Mouse (Mus musculus): Measurements from ENCODE around the gene Ppp4r2. TPM values are rescaled to one million over a fixed set of nuclear protein-coding genes. Genes with fewer than 3 reads are reported as not detected.

The Ppp4r2 gene
- polyA plus RNA-seq, 1 experiment from 2014 or later: 18.8 TPM

GRCm38 (mm10) chr6:100875862-100876623 is 42.6 kb downstream of the Ppp4r2 start:
- no peak overlapping the region for H3K4me3 ChIP-seq
- H3K27ac ChIP-seq: no peak overlapping the region
- H3K9me3 ChIP-seq: no peaks in the 10 kb centered on the region
- H3K36me3 ChIP-seq (replicated peaks): no peaks in the 10 kb centered on the region
- ATAC-seq (replicated peaks): peak; percentile 45; the same call in 1 of the 2 replicates
- no peaks in the 10 kb centered on the region for H3K27me3 ChIP-seq (replicated peaks)
- H3K4me1 ChIP-seq: no peaks in the 10 kb centered on the region
- 69% methylated on average over 20 of the region's 20 CpGs for WGBS
- no peak overlapping the region for H3K4me2 ChIP-seq
- no peak overlapping the region for H3K9ac ChIP-seq

GRCm38 (mm10) chr6:100876624-100877017 is 43.2 kb downstream of the Ppp4r2 start:
- ATAC-seq (replicated peaks): no peak
- WGBS: 87% methylated on average over 12 of the region's 12 CpGs
- no peaks in the 10 kb centered on the region for H3K36me3 ChIP-seq (replicated peaks)

GRCm38 (mm10) chr6:100878546-100878945 is 45.1 kb downstream of the Ppp4r2 start:
- Histone ChIP-seq H3K27me3 (replicated peaks) (no peaks in the 10 kb centered on the region), H3K9ac (no peak overlapping the region), H3K27ac (no peak overlapping the region), H3K4me1 (peaks cover 5% of the 10 kb centered on the region), H3K4me3 (no peak overlapping the region), H3K4me2 (no peak overlapping the region), H3K9me3 (no peaks in the 10 kb centered on the region), H3K36me3 (replicated peaks) (no peaks in the 10 kb centered on the region)
- no peak for ATAC-seq (replicated peaks)
- WGBS: 82% methylated on average over 13 of the region's 13 CpGs

More at GRCm38 (mm10) chr6:100876624-100877017, 43.2 kb downstream of the Ppp4r2 start:
- Histone ChIP-seq H3K4me1 (no peaks in the 10 kb centered on the region), H3K4me2 (no peak overlapping the region), H3K27me3 (replicated peaks) (no peaks in the 10 kb centered on the region), H3K27ac (no peak overlapping the region), H3K9me3 (no peaks in the 10 kb centered on the region), H3K9ac (no peak overlapping the region), H3K4me3 (no peak overlapping the region)

- no peaks in the 10 kb centered on the region for H3K36me3 ChIP-seq (replicated peaks)
- 53% methylated on average over 10 of the region's 10 CpGs for WGBS
- ATAC-seq (replicated peaks): no peak
Measured at GRCm38 (mm10) chr6:100879607-100880006, 46.2 kb downstream of the Ppp4r2 start.

GRCm38 (mm10) chr6:100881657-100882056 is 48.2 kb downstream of the Ppp4r2 start:
- no peak overlapping the region for H3K9ac ChIP-seq
- H3K27me3 ChIP-seq (replicated peaks): no peaks in the 10 kb centered on the region
- H3K36me3 ChIP-seq (replicated peaks): no peaks in the 10 kb centered on the region
- WGBS: 89% methylated on average over 9 of the region's 9 CpGs
- H3K4me2 ChIP-seq: no peak overlapping the region
- no peak overlapping the region for H3K27ac ChIP-seq
- no peak for ATAC-seq (replicated peaks)
- H3K4me1 ChIP-seq: peaks cover 5% of the 10 kb centered on the region
- H3K4me3 ChIP-seq: no peak overlapping the region
- H3K9me3 ChIP-seq: no peaks in the 10 kb centered on the region

More at GRCm38 (mm10) chr6:100879607-100880006, 46.2 kb downstream of the Ppp4r2 start:
- Histone ChIP-seq H3K9me3 (no peaks in the 10 kb centered on the region), H3K9ac (no peak overlapping the region), H3K4me3 (no peak overlapping the region), H3K27me3 (replicated peaks) (no peaks in the 10 kb centered on the region), H3K4me2 (no peak overlapping the region), H3K4me1 (peaks cover 5% of the 10 kb centered on the region), H3K27ac (no peak overlapping the region)

GRCm38 (mm10) chr6:100882381-100883213 is 49.2 kb downstream of the Ppp4r2 start:
- H3K4me2 ChIP-seq: peak overlapping the region; percentile 49
- ATAC-seq (replicated peaks): peak; percentile 24; the same call in 1 of the 2 replicates
- no peaks in the 10 kb centered on the region for H3K36me3 ChIP-seq (replicated peaks)
- H3K4me1 ChIP-seq: peaks cover 5% of the 10 kb centered on the region
- peak overlapping the region; percentile 17; the same call in 1 of the 2 replicates for H3K4me3 ChIP-seq
- whole genome bisulfite sequencing: 22% methylated on average over 15 of the region's 15 CpGs
- no peaks in the 10 kb centered on the region for H3K9me3 ChIP-seq
- no peak overlapping the region for H3K27ac ChIP-seq
- H3K9ac ChIP-seq: no peak overlapping the region
- no peaks in the 10 kb centered on the region for H3K27me3 ChIP-seq (replicated peaks)

GRCm38 (mm10) chr6:100883233-100883632 is 49.8 kb downstream of the Ppp4r2 start:
- no peaks in the 10 kb centered on the region for H3K36me3 ChIP-seq (replicated peaks)
- ATAC-seq (replicated peaks): no peak
- no peaks in the 10 kb centered on the region for H3K9me3 ChIP-seq
- WGBS: 53% methylated on average over 13 of the region's 13 CpGs
- H3K27me3 ChIP-seq (replicated peaks): no peaks in the 10 kb centered on the region
- no peak overlapping the region for H3K4me3 ChIP-seq
- H3K27ac ChIP-seq: no peak overlapping the region
- H3K4me1 ChIP-seq: peaks cover 5% of the 10 kb centered on the region
- no peak overlapping the region for H3K4me2 ChIP-seq
- H3K9ac ChIP-seq: no peak overlapping the region

- Histone ChIP-seq H3K9ac (no peak overlapping the region), H3K4me1 (peaks cover 5% of the 10 kb centered on the region), H3K9me3 (no peaks in the 10 kb centered on the region), H3K27me3 (replicated peaks) (no peaks in the 10 kb centered on the region), H3K4me2 (no peak overlapping the region), H3K4me3 (no peak overlapping the region), H3K27ac (no peak overlapping the region), H3K36me3 (replicated peaks) (no peaks in the 10 kb centered on the region)
- 74% methylated on average over 12 of the region's 12 CpGs for whole genome bisulfite sequencing
- 0 out of 2 replicates have a peak, but pooled peaks have one; percentile 19 for ATAC-seq (replicated peaks)
Measured at GRCm38 (mm10) chr6:100884594-100885225, 51.3 kb downstream of the Ppp4r2 start.

GRCm38 (mm10) chr6:100885376-100885775 is 52.0 kb downstream of the Ppp4r2 start:
- H3K9me3 ChIP-seq: no peaks in the 10 kb centered on the region
- H3K36me3 ChIP-seq (replicated peaks): no peaks in the 10 kb centered on the region
- H3K27ac ChIP-seq: no peak overlapping the region
- H3K4me3 ChIP-seq: no peak overlapping the region
- H3K4me1 ChIP-seq: peaks cover 5% of the 10 kb centered on the region
- H3K27me3 ChIP-seq (replicated peaks): no peaks in the 10 kb centered on the region
- no peak overlapping the region for H3K9ac ChIP-seq
- 0 out of 2 replicates have a peak, but pooled peaks have one; percentile 32 for ATAC-seq (replicated peaks)
- 45% methylated on average over 7 of the region's 7 CpGs for WGBS
- H3K4me2 ChIP-seq: no peak overlapping the region

GRCm38 (mm10) chr6:100887012-100887411 is 53.6 kb downstream of the Ppp4r2 start:
- H3K9ac ChIP-seq: no peak overlapping the region
- H3K4me1 ChIP-seq: peaks cover 5% of the 10 kb centered on the region
- H3K36me3 ChIP-seq (replicated peaks): no peaks in the 10 kb centered on the region
- H3K9me3 ChIP-seq: no peaks in the 10 kb centered on the region
- H3K27me3 ChIP-seq (replicated peaks): no peaks in the 10 kb centered on the region
- 86% methylated on average over 9 of the region's 9 CpGs for WGBS
- ATAC-seq (replicated peaks): no peak
- H3K4me2 ChIP-seq: no peak overlapping the region
- no peak overlapping the region for H3K4me3 ChIP-seq
- H3K27ac ChIP-seq: no peak overlapping the region

GRCm38 (mm10) chr6:100889340-100889739 is 55.9 kb downstream of the Ppp4r2 start:
- Histone ChIP-seq H3K4me3 (no peak overlapping the region), H3K4me1 (no peaks in the 10 kb centered on the region), H3K4me2 (no peak overlapping the region), H3K27ac (no peak overlapping the region), H3K36me3 (replicated peaks) (no peaks in the 10 kb centered on the region), H3K27me3 (replicated peaks) (no peaks in the 10 kb centered on the region; the same call in 1 of the 2 replicates), H3K9me3 (no peaks in the 10 kb centered on the region), H3K9ac (no peak overlapping the region)
- no peak for ATAC-seq (replicated peaks)
- 79% methylated on average over 6 of the region's 6 CpGs for WGBS

- no peak overlapping the region for H3K27ac ChIP-seq
- no peak overlapping the region for H3K4me2 ChIP-seq
- H3K9me3 ChIP-seq: no peaks in the 10 kb centered on the region
- WGBS: 63% methylated on average over 4 of the region's 4 CpGs
- H3K4me1 ChIP-seq: no peaks in the 10 kb centered on the region
- no peaks in the 10 kb centered on the region; the same call in 1 of the 2 replicates for H3K27me3 ChIP-seq (replicated peaks)
- no peaks in the 10 kb centered on the region for H3K36me3 ChIP-seq (replicated peaks)
- no peak overlapping the region for H3K4me3 ChIP-seq
- no peak overlapping the region for H3K9ac ChIP-seq
- ATAC-seq (replicated peaks): no peak; the same call in 1 of the 2 replicates
Measured at GRCm38 (mm10) chr6:100892489-100892888, 59.1 kb downstream of the Ppp4r2 start.
